Mouse (Mus musculus) embryo, embryonic 10 days (tissue): ENCODE data around the gene Erp27.

Experiments used
- DNase-seq: peaks from one replicate; pipeline ENCODE4 v3.0.0-alpha.2; 2015; ENCODE audit warnings: low spot score

Erp27 gene

GRCm38 (mm10) chr6:136922080-136922479 lies at the start of gene Erp27:
TSS of gene Erp27 (minus strand) at chr6:136922180.
- DNase-seq = no peak

GRCm38 (mm10) chr6:136968877-136969276 lies 46.9 kb upstream of the Erp27 start:
- peak; percentile 47 for DNase-seq

GRCm38 (mm10) chr6:136967466-136967865 lies 45.5 kb upstream of the Erp27 start:
- DNase-seq = no peak

GRCm38 (mm10) chr6:136965912-136966311 lies 43.9 kb upstream of the Erp27 start:
- no peak for DNase-seq

- no peak for DNase-seq
These were observed 42.9 kb upstream of the Erp27 start for GRCm38 (mm10) chr6:136964609-136965510.

- DNase-seq = no peak
These were observed 41.0 kb upstream of the Erp27 start for GRCm38 (mm10) chr6:136962957-136963356.

GRCm38 (mm10) chr6:136959131-136959530 lies 37.2 kb upstream of the Erp27 start:
- no peak for DNase-seq

- no peak for DNase-seq
These were observed 35.1 kb upstream of the Erp27 start for GRCm38 (mm10) chr6:136957062-136957461.

- no peak for DNase-seq
These were observed 33.3 kb upstream of the Erp27 start for GRCm38 (mm10) chr6:136955240-136955639.

GRCm38 (mm10) chr6:136954715-136955114 lies 32.7 kb upstream of the Erp27 start:
- DNase-seq = no peak

GRCm38 (mm10) chr6:136954192-136954591 lies 32.2 kb upstream of the Erp27 start:
- no peak for DNase-seq

GRCm38 (mm10) chr6:136952930-136953329 lies 30.9 kb upstream of the Erp27 start:
- DNase-seq = no peak

- DNase-seq = no peak
These were observed 28.2 kb upstream of the Erp27 start for GRCm38 (mm10) chr6:136950171-136950570.

- no peak for DNase-seq
These were observed 25.7 kb upstream of the Erp27 start for GRCm38 (mm10) chr6:136947716-136948115.

GRCm38 (mm10) chr6:136946943-136947342 lies 25.0 kb upstream of the Erp27 start:
- no peak for DNase-seq

- DNase-seq = no peak
These were observed 24.3 kb upstream of the Erp27 start for GRCm38 (mm10) chr6:136946241-136946640.

- no peak for DNase-seq
These were observed 22.5 kb upstream of the Erp27 start for GRCm38 (mm10) chr6:136944511-136944910.

GRCm38 (mm10) chr6:136943392-136943791 lies 21.4 kb upstream of the Erp27 start:
- DNase-seq = no peak

- no peak for DNase-seq
These were observed 20.3 kb upstream of the Erp27 start for GRCm38 (mm10) chr6:136942280-136942679.

- DNase-seq = peak; percentile 52
These were observed 19.4 kb upstream of the Erp27 start, which contains the start of gene Arhgdib for GRCm38 (mm10) chr6:136941051-136942021. TSS of gene Arhgdib (minus strand) at chr6:136941899.

- DNase-seq = no peak
These were observed 18.4 kb upstream of the Erp27 start for GRCm38 (mm10) chr6:136940188-136940960.
